Mouse (Mus musculus): ENCODE measurements at regions not wholly inside any gene's neighbourhood (a gene's known extent, or its start where the extent isn't known, plus 50 kb on each side); places are given as distances from the start of the nearest gene placed in this dataset.

GRCm38 (mm10) chr9:85568877-85569276 is 180.3 kb downstream of the Ibtk start:
- TF ChIP-seq GATA1 (IDR thresholded peaks at IDR 0.05; ENCODE audit: borderline replicate concordance, low read length) (no peak), FLI1 (IDR thresholded peaks at IDR 0.05; ENCODE audit: low read length) (no peak)

Data from megakaryocyte, embryonic 14.5 days (primary cell).